Mouse (Mus musculus) liver, embryonic 11.5 days (tissue): ENCODE data around the gene B230307C23Rik. TPM values are rescaled to one million over a fixed set of nuclear protein-coding genes. Genes with fewer than 3 reads are reported as not detected.
"Not testable (repeated sequence)": the region's sequence is repeated elsewhere in the genome, so short reads cannot be mapped to it uniquely, and the experiment has no call there.

Source experiments
- ATAC-seq: fragments of 200-750 bp; cut with Nextera tagmentation; replicated peaks from 2 replicates; pipeline ENCODE4 v1.8.0; 2017; ENCODE audit warnings: moderate number of reproducible peaks, mild to moderate bottlenecking, moderate TSS enrichment, moderate library complexity; ENCODE audit not compliant: low FRiP score
- DNase-seq: peaks from one replicate; pipeline ENCODE4 v3.0.0-alpha.2; 2017; ENCODE audit warnings: low spot score
- H3K27ac ChIP-seq: fragments of 300-500 bp; sonication (generic); 2 replicates; pipeline ENCODE4 v1.5.1; 2014; ENCODE audit warnings: mild to moderate bottlenecking, low read depth, low read length, control low read depth
- H3K27me3 ChIP-seq: fragments of 300-500 bp; sonication (generic); replicated peaks from 2 replicates; pipeline ENCODE4 v1.6.1; 2014; ENCODE audit warnings: low read length, mixed read lengths; ENCODE audit not compliant: control insufficient read depth, insufficient read depth
- H3K36me3 ChIP-seq: fragments of 300-500 bp; sonication (generic); 2 replicates; pipeline ENCODE4 v1.6.1; 2014; ENCODE audit warnings: mild to moderate bottlenecking, low read length, moderate library complexity, mixed read lengths; ENCODE audit not compliant: control insufficient read depth, insufficient read depth
- H3K4me1 ChIP-seq: fragments of 300-500 bp; sonication (generic); replicated peaks from 2 replicates; pipeline ENCODE4 v1.6.1; 2014; ENCODE audit warnings: low read length, mixed read lengths; ENCODE audit not compliant: control insufficient read depth, insufficient read depth
- H3K4me2 ChIP-seq: fragments of 300-500 bp; sonication (generic); 2 replicates; pipeline ENCODE4 v1.6.1; 2014; ENCODE audit warnings: mild to moderate bottlenecking, control low read depth, moderate library complexity
- H3K4me3 ChIP-seq: fragments of 300-500 bp; sonication (generic); 2 replicates; pipeline ENCODE4 v1.5.1; 2014; ENCODE audit warnings: low read depth, low read length, control low read depth
- H3K9ac ChIP-seq: fragments of 300-500 bp; sonication (generic); 2 replicates; pipeline ENCODE4 v1.6.1; 2014; ENCODE audit warnings: low read depth, low read length, control low read depth
- H3K9me3 ChIP-seq: fragments of 300-500 bp; sonication (generic); 2 replicates; pipeline ENCODE4 v1.6.1; 2016; ENCODE audit warnings: low read length, inconsistent platforms, mixed read lengths; ENCODE audit not compliant: control insufficient read depth
- WGBS: fragments of 180-500 bp; shearing (Covaris S2); extraction: QIAGEN DNeasy Blood & Tissue Kit; methylation state at CpG from one replicate; pipeline ENCODE4 v1.1.7; 2014; 5-methylcytosine and 5-hydroxymethylcytosine counted together
- polyA plus RNA-seq: library from polyadenylated mRNA; unstranded; fragments of >200 nt; fragmentation: Nextera tagmentation; extraction: Ambion mirVana; gene quantifications from 2 replicates; pipeline ENCODE4 v1.2.1, GENCODE M21; 2014

The B230307C23Rik gene
- polyA plus RNA-seq, 1 experiment from 2014 or later: 32.1 TPM

DNA sequence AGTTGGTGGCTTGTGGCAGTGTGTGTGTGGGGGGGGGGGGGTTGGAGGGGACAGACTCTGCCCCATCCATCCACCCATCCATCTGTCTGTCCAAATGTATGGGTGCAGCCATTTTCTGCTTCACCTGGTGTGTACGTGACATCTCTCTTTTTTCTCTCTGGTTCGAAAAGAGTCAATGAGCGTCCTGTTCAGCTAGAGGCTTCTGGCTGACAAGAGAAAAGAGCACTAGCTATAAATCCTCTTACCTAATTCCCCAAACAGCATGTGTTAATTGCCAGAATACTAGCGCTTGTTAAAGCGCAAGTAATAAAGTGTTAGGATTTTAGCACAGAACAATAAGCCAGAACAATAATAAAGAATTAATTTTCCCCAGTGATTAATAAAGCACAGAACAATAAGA is 12.5 kb upstream of the B230307C23Rik start:
- no peak overlapping the region for H3K4me2 ChIP-seq
- H3K4me3 ChIP-seq: no peak overlapping the region
- H3K9me3 ChIP-seq: no peaks in the 10 kb centered on the region
- no peaks in the 10 kb centered on the region for H3K36me3 ChIP-seq
- DNase-seq: no peak
- WGBS: 86% methylated on average over 5 of the region's 5 CpGs
- ATAC-seq: no peak
- no peak overlapping the region for H3K27ac ChIP-seq
- H3K9ac ChIP-seq: no peak overlapping the region
- H3K27me3 ChIP-seq: no peaks in the 10 kb centered on the region
- no peaks in the 10 kb centered on the region for H3K4me1 ChIP-seq

DNA sequence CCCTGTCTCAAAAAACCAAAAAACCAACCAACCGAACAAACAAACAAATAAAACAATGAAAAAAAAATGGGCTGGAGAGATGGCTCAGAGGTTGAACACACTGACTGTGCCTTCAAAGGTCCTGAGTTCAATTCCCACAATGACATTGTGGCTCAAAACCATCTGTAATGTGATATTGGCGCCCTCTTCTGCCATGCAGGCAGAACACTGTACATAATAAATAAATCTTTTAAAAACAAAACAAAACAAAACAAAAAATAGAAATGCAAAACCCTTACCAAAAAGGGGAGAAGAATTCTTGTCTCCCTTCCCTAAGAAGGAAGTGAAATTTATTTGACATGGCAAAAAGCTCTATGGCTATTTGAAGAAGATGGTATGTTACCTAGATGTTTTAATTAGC is 5.6 kb upstream of the B230307C23Rik start:
- Histone ChIP-seq H3K36me3 (no peaks in the 10 kb centered on the region), H3K4me3 (no peak overlapping the region), H3K4me2 (no peak overlapping the region), H3K9ac (no peak overlapping the region), H3K27ac (no peak overlapping the region), H3K27me3 (no peaks in the 10 kb centered on the region), H3K4me1 (peaks cover 6% of the 10 kb centered on the region), H3K9me3 (no peaks in the 10 kb centered on the region)
- DNase-seq (no peak), ATAC-seq (no peak)
- WGBS: 66% methylated on average over 2 of the region's 2 CpGs

DNA sequence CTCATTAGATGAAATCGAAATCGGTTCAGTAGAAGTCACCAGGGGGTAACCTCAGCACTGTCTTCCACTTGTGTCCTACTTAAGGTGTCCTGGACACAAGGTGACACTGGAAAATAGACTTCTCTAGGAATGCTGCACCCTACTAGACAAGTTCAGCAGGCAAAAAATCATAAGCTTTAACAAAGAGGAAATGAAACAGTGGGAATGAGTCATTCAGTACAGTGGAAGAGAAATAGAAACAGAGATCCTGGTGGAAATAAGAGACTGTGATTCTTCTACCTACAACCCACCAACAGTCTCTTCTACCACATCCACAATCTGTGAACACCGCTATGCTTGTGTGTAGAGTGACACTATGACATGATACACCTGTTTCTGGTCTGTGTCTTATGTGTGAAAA is 4.6 kb upstream of the B230307C23Rik start:
- H3K27me3 ChIP-seq, H3K4me3 ChIP-seq, H3K36me3 ChIP-seq, H3K4me1 ChIP-seq, H3K27ac ChIP-seq, H3K4me2 ChIP-seq, DNase-seq, ATAC-seq, H3K9me3 ChIP-seq, H3K9ac ChIP-seq: not testable (repeated sequence)
- WGBS: 71% methylated on average over 3 of the region's 3 CpGs

DNA sequence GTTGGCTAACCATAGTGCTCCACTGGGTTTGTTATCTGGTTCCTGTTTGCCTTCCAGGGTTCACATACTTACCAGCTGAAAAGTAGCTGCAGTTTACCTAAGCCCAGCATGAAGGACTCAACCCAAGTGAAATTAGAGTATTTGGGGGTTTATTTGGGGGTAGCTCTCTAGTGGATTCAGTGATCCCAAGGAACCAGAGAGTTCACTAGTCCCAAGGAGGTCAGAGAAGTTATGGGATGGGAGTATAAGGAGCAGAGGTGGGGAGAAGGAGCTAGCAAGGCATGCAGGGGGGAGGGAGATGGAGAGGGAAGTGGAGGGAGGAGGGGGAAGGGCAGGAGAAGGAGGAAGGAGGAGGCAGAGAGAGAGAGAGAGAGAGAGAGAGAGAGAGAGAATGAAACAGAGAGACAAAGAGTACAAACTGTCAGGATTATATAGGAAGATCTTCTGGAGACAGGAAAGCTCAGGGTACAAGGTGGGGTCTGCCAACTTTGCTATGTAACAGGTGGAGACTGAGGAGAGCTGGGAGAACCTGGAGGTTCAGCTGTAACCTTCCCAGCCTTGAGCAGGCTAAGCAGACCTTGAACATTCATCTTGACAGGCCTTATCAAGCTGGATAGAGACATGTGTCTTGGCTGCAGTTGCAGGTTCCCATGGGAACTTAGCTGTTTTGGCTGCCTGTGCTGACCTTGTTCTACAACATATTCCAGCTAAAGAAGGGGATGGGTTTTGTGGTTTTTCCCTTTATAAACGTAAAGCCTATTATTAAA is 1.1 kb upstream of the B230307C23Rik start:
- peak overlapping the region; percentile 79 for H3K4me2 ChIP-seq
- peaks cover 10% of the 10 kb centered on the region; the same call in 1 of the 2 replicates for H3K36me3 ChIP-seq
- ATAC-seq (no peak), DNase-seq (no peak)
- H3K9me3 ChIP-seq: peaks cover 8% of the 10 kb centered on the region
- WGBS: 17% methylated on average over 1 of the region's 1 CpGs
- no peaks in the 10 kb centered on the region for H3K27me3 ChIP-seq
- peak overlapping the region; percentile 81 for H3K27ac ChIP-seq
- peaks cover 10% of the 10 kb centered on the region for H3K4me1 ChIP-seq
- peak overlapping the region; percentile 75 for H3K9ac ChIP-seq
- H3K4me3 ChIP-seq: peak overlapping the region; percentile 69

DNA sequence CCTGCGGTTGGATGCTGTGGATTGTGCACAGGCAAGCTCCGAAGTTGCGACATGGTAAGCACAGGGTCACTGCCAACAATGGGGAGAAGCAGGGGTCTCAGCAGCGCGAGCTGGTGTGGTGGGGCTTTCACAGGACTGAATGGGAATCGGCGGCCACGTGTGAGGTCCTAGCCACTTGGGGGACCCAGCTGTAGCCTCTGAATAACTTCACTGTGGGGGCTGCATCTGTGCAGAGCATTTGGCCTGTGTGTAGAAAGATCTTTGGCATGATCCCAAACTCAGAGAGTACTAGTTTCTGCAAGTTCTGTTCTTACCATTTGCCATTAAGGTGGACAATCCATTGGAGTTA is 242 bp downstream of the B230307C23Rik start:
- H3K9ac ChIP-seq: peak overlapping the region; percentile 75
- 4% methylated on average over 8 of the region's 8 CpGs for WGBS
- H3K4me3 ChIP-seq: peak overlapping the region; percentile 69
- DNase-seq, H3K27me3 ChIP-seq, H3K4me1 ChIP-seq: not testable (repeated sequence)
- ATAC-seq: peak; percentile 32
- H3K9me3 ChIP-seq: peaks cover 12% of the 10 kb centered on the region
- peak overlapping the region; percentile 81; the same call in 1 of the 2 replicates for H3K27ac ChIP-seq
- peak overlapping the region; percentile 79 for H3K4me2 ChIP-seq
- H3K36me3 ChIP-seq: peaks cover 10% of the 10 kb centered on the region; the same call in 1 of the 2 replicates

DNA sequence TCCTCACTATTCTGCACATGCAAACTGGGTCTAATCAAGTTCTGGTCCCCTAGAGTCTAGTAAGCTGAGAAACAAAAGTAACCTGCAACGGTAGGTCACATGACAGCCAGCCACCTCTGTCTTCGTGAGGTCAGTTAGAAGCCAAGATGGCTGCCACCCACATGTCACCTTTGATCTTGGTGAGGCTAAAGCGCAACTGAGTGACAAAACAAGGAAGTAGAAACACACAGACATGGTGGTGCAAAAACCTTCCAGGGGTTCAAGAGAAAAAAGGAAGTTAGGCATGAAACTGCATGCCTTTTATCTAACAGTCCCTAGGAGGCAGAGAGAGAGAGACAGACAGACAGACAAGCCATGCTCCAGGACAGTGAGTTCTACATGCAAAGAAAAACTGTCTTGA is 25.0 kb downstream of the B230307C23Rik start:
- Histone ChIP-seq H3K36me3 (peaks cover 9% of the 10 kb centered on the region; the same call in 1 of the 2 replicates), H3K4me2 (no peak overlapping the region), H3K9ac (no peak overlapping the region), H3K4me3 (no peak overlapping the region), H3K27me3 (no peaks in the 10 kb centered on the region), H3K4me1 (no peaks in the 10 kb centered on the region), H3K9me3 (peaks cover 9% of the 10 kb centered on the region), H3K27ac (no peak overlapping the region)
- 87% methylated on average over 3 of the region's 3 CpGs for WGBS
- ATAC-seq (no peak), DNase-seq (no peak)

DNA sequence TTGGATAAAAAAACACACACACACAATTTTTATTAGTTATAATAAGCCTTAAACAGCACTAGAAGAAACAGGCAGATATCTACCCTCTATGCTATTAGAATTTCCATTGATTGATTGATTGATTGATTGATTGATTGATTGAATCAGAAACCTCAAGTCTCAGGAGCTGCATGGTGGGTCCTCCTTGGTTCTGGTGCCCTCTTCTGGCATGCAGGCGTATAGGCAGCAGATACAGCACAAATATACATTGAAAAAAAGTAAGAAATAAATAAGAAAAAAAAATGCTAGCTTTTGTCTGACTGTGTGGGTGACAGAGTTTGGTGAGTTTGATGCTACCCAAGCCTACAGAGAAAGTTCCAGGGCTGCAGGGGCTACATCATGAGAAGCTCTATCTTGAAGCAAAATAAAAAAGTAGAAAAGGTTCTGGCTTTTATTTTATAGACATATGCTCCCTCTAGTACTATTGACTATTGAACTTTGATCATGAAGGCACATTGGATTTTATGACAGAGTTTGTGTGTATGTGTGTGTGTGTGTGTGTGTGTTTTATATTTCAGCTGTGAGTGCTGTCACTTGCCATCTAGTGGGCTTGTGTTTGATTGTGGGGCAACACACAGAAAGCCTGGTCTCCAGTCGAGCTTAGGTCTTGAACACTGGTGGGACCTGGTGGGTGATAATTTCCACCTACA is 25.7 kb downstream of the B230307C23Rik start:
- Histone ChIP-seq H3K27ac (no peak overlapping the region), H3K9me3 (peaks cover 7% of the 10 kb centered on the region; the same call in 1 of the 2 replicates), H3K9ac (no peak overlapping the region), H3K27me3 (no peaks in the 10 kb centered on the region), H3K4me2 (no peak overlapping the region), H3K4me3 (no peak overlapping the region), H3K4me1 (no peaks in the 10 kb centered on the region), H3K36me3 (peaks cover 9% of the 10 kb centered on the region; the same call in 1 of the 2 replicates)
- no peak for DNase-seq
- 85% methylated on average over 2 of the region's 2 CpGs for WGBS
- no peak for ATAC-seq

DNA sequence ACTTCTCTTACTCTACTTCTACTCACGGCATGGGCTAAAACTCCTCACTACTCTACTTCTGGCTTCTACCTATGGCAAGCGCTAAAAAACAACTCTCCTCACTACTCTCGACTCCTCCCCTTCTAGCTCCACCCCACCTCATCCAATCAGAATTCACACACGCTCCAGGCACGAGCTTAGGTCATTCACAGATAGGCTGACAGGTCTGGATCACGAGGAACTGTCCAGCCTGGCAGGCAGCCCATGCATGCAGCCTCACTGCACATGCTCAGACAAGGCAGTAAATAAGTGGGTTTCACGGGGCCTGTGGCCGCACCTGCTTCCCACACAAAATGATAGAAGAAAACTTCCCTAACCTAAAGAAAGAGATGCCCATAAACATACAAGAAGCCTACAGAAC is 29.1 kb downstream of the B230307C23Rik start:
- not testable (repeated sequence) for ATAC-seq

DNA sequence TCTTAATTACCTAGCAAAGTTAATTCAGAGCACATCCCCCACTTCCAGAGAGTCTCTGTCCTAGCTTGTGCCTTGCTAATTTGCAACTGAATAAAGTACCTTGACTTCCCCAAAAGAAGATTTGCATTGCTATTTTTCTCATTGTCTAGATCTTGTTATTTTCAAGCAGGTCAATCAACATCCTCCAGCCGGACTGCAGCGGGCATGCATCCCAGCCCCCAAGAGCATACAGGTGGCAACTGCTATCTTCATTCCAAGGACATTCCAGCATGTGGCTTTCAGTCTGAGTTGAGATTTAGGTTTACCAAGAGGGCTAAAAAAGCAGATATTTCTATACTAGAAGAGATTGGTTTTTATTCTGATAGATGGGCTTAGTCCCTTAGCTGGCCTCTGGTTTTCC is 37.9 kb downstream of the B230307C23Rik start:
- DNase-seq, H3K27me3 ChIP-seq, H3K27ac ChIP-seq, H3K4me1 ChIP-seq, H3K9ac ChIP-seq, H3K36me3 ChIP-seq, H3K4me2 ChIP-seq, ATAC-seq, H3K9me3 ChIP-seq, H3K4me3 ChIP-seq: not testable (repeated sequence)
- 100% methylated on average over 2 of the region's 2 CpGs for WGBS

More for the DNA sequence above, 29.1 kb downstream of the B230307C23Rik start:
- not testable (repeated sequence) for H3K4me1 ChIP-seq, H3K4me3 ChIP-seq, H3K4me2 ChIP-seq, H3K36me3 ChIP-seq, DNase-seq, H3K9ac ChIP-seq, H3K27me3 ChIP-seq, H3K27ac ChIP-seq, H3K9me3 ChIP-seq
- 84% methylated on average over 8 of the region's 8 CpGs for WGBS
